Mouse (Mus musculus): Measurements from ENCODE around the gene Hoxa3. TPM values are rescaled to one million over a fixed set of nuclear protein-coding genes. Genes with fewer than 3 reads are reported as not detected.
A peak's percentile ranks its signal among the peaks of the same experiment; 100 is the strongest.

The Hoxa3 gene
- polyA plus RNA-seq, 2 experiments = 3.4 to 12.0 TPM

DNA sequence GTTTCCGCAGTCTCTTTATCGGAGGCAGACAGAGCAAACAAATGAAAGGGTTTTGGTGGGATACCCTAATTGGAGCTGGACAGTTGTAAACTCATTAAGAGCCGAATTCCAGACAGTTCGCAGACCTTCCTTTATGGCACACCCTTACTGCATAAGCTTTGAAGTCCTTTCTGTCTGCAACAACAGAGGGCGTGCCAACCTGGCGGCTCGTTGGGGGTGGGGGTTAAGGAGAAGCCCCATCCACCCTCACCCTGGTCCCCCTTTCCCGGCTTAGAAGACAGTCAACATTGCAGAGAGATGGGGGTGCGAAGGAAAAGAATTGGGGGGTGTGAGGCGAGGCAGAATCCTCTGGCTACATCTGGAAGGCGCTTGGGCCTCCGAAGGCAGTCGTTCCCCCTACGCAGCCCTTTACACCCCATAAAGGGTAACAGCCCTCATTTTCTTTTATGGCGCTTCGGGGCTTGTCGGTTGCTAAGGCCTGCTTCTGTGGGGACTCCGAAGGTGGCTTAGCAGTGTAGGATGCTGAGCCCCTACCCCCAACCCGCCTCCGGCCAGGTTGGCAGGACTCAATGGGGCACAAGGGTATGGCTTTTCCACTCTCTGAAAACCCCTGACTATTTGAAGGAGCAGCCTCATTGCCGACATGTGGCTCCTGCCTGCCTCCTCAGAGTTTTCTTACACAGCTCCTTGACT lies 9.0 kb upstream of the Hoxa3 start:
- Histone ChIP-seq H3K9me3 (ENCODE audit: control insufficient read depth, low read length) (no peaks in the 10 kb centered on the region), H3K9ac (ENCODE audit: low read depth, low read length, severe bottlenecking) (peak overlapping the region; percentile 100), H3K36me3 (ENCODE audit: control insufficient read depth, insufficient read depth, low read length) (peaks cover 26% of the 10 kb centered on the region), H3K4me3 (replicated peaks; ENCODE audit: low read length) (peak overlapping the region; percentile 90), H3K27ac (replicated peaks; ENCODE audit: low read depth, low read length) (peak overlapping the region; percentile 95), H3K27me3 (ENCODE audit: control insufficient read depth, insufficient read depth, low read length) (peaks cover 5% of the 10 kb centered on the region; the same call in 1 of the 2 replicates), H3K4me2 (replicated peaks; ENCODE audit: low read depth, low read length, severe bottlenecking) (peak overlapping the region; percentile 96), H3K4me1 (ENCODE audit: control insufficient read depth, insufficient read depth, low read length) (peaks cover 35% of the 10 kb centered on the region)
- peak; percentile 42; the same call in 1 of the 2 replicates for TF ChIP-seq POLR2A (IDR thresholded peaks at IDR 0.05; ENCODE audit: borderline replicate concordance, extremely low read depth, insufficient read depth, insufficient read length)
- DNase-seq (ENCODE audit: low spot score) (peak; percentile 82), ATAC-seq (ENCODE audit: low FRiP score, low read depth) (peak; percentile 28)
- WGBS = 1% methylated on average over 21 of the region's 21 CpGs

DNA sequence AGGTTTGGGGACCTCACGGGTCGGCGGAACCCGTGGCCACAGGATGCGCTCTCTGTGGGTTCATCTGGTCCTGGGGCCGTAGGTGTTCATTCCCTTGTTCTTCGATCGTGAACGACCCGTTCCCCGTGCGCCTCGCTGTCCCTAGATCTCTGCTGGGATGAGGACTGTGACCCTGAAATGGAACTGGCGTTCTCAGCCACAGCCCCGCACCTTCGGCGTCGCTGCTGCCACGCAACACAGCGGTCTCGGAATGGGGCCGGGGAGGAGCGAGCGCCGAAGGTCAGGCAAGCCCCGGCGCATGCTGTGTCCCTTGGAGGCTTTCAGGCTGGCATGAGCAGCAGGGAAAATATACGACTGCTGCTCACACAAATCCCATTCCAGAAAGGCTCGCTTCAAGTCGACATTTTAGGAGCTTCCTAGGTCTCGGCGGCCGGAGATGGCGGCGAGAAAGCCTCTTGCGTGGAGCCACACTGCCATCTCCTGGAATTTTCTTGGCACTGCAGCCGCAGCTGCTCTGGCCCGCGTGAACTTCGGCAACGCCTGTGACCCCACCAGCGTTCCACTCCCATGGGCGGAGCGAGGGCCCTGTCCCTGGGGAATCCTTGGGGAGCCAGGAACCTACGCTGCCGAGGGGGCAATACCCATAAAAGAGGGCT lies 8.3 kb upstream of the Hoxa3 start, which contains the start of gene Hoxa7:
Gene Hoxa7 (minus strand): TSS at position 518 of the 656 bp plus-strand sequence.
- Histone ChIP-seq H3K27ac (replicated peaks; ENCODE audit: low read depth, low read length) (peak within 1 kb of the TSS; percentile 95), H3K9ac (ENCODE audit: low read depth, low read length, severe bottlenecking) (peak within 1 kb of the TSS; percentile 100), H3K36me3 (ENCODE audit: control insufficient read depth, insufficient read depth, low read length) (peaks cover 26% of the 10 kb centered on the region), H3K9me3 (ENCODE audit: control insufficient read depth, low read length) (no peaks in the 10 kb centered on the region), H3K4me2 (replicated peaks; ENCODE audit: low read depth, low read length, severe bottlenecking) (peak within 1 kb of the TSS; percentile 96), H3K4me1 (ENCODE audit: control insufficient read depth, insufficient read depth, low read length) (peaks cover 29% of the 10 kb centered on the region), H3K27me3 (ENCODE audit: control insufficient read depth, insufficient read depth, low read length) (peaks cover 5% of the 10 kb centered on the region; the same call in 1 of the 2 replicates), H3K4me3 (replicated peaks; ENCODE audit: low read length) (peak within 1 kb of the TSS; percentile 90)
- DNase-seq (ENCODE audit: low spot score) (peak; percentile 89), ATAC-seq (ENCODE audit: low FRiP score, low read depth) (peak; percentile 23)
- WGBS = under 1% methylated on average over 46 of the region's 46 CpGs
- peak; percentile 29; the same call in 1 of the 2 replicates for TF ChIP-seq POLR2A (IDR thresholded peaks at IDR 0.05; ENCODE audit: borderline replicate concordance, extremely low read depth, insufficient read depth, insufficient read length)

DNA sequence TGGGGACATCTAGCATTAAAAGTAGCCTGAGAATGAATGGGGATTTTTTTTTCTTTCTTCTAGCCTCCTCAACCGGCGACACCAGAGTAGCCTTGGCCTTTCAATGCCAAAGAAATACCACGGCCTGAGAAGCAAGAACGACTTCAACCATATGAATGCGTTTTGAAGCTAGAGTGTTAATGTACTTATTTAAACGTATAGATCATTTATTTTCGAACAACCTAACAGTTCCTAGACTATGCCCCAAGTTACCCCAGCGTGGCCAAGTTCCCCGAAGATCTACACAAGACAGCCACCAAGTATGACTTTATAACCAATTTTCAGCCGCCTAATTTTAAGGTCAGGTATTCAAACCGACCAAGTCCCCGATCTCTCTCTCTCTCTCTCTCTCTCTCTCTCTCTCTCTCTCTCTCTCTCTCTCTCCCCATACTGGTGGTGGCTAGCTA lies 7.8 kb upstream of the Hoxa3 start:
- Histone ChIP-seq H3K4me2 (replicated peaks; ENCODE audit: low read depth, low read length, severe bottlenecking) (peak overlapping the region; percentile 96), H3K9me3 (ENCODE audit: control insufficient read depth, low read length) (no peaks in the 10 kb centered on the region), H3K27ac (replicated peaks; ENCODE audit: low read depth, low read length) (peak overlapping the region; percentile 95), H3K4me1 (ENCODE audit: control insufficient read depth, insufficient read depth, low read length) (peaks cover 34% of the 10 kb centered on the region), H3K4me3 (replicated peaks; ENCODE audit: low read length) (peak overlapping the region; percentile 90), H3K9ac (ENCODE audit: low read depth, low read length, severe bottlenecking) (peak overlapping the region; percentile 100), H3K27me3 (ENCODE audit: control insufficient read depth, insufficient read depth, low read length) (peaks cover 6% of the 10 kb centered on the region; the same call in 1 of the 2 replicates), H3K36me3 (ENCODE audit: control insufficient read depth, insufficient read depth, low read length) (peaks cover 26% of the 10 kb centered on the region)
- ATAC-seq (ENCODE audit: low FRiP score, low read depth) (no peak), DNase-seq (ENCODE audit: low spot score) (no peak)
- 7% methylated on average over 12 of the region's 12 CpGs for WGBS
- no peak for TF ChIP-seq POLR2A (IDR thresholded peaks at IDR 0.05; ENCODE audit: borderline replicate concordance, extremely low read depth, insufficient read depth, insufficient read length)

DNA sequence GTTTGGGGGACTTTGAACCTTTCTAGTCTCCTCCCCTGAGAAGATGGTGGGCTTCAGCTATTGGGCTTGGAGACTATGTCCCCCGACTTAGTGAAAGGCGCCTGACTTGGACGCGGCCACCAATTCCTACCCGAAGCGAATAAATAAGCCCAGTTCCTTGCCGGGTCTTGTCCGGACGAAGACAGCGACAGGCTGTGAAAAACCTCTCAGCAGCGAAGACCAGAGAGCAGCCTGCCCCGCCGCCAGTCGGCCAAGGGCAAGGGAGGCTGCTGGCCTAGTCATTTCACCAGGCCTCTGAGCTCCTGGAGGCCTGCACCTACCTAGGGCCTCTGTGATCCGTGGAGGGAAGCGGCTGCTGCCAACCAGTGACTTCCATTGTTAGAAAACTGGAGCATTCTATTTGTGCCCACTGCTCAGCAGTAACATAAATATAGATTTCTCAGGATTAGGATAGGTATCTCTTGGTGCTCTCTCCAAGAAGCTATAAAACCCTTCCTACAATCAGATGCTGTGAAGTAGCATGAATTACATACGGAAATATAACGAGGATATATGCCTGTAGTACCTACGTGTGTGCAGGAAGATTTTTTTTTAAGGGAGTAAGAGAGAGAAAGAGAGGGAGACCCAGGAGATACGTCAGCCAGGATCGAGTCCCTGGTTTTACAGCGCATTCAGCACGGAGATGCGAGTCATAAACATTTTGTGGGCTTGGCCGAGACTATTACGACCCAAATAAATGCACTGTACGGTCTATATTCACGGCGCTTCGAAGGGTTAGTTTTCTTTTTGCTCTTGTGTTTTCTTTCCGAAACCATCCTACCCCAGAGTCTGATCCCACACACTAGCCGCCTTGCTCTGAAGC lies 7.1 kb upstream of the Hoxa3 start:
- H3K4me1 ChIP-seq (ENCODE audit: control insufficient read depth, insufficient read depth, low read length) = peaks cover 39% of the 10 kb centered on the region
- ATAC-seq (ENCODE audit: low FRiP score, low read depth) = no peak
- WGBS = 18% methylated on average over 32 of the region's 32 CpGs
- peak overlapping the region; percentile 90 for H3K4me3 ChIP-seq (replicated peaks; ENCODE audit: low read length)
- H3K9me3 ChIP-seq (ENCODE audit: control insufficient read depth, low read length) = no peaks in the 10 kb centered on the region
- H3K36me3 ChIP-seq (ENCODE audit: control insufficient read depth, insufficient read depth, low read length) = peaks cover 20% of the 10 kb centered on the region
- H3K27ac ChIP-seq (replicated peaks; ENCODE audit: low read depth, low read length) = peak overlapping the region; percentile 95
- H3K4me2 ChIP-seq (replicated peaks; ENCODE audit: low read depth, low read length, severe bottlenecking) = peak overlapping the region; percentile 96
- DNase-seq (ENCODE audit: low spot score) = peak; percentile 64
- H3K9ac ChIP-seq (ENCODE audit: low read depth, low read length, severe bottlenecking) = peak overlapping the region; percentile 100
- no peak for TF ChIP-seq POLR2A (IDR thresholded peaks at IDR 0.05; ENCODE audit: borderline replicate concordance, extremely low read depth, insufficient read depth, insufficient read length)
- peaks cover 13% of the 10 kb centered on the region for H3K27me3 ChIP-seq (ENCODE audit: control insufficient read depth, insufficient read depth, low read length)
